Mouse (Mus musculus) heart, embryonic 14.5 days (tissue): ENCODE measurements around the gene Gm3448. TPM values are rescaled to one million over a fixed set of nuclear protein-coding genes. Genes with fewer than 3 reads are reported as not detected.
A peak's percentile ranks its signal among the peaks of the same experiment; 100 is the strongest.
"Not testable (repeated sequence)": the region's sequence is repeated elsewhere in the genome, so short reads cannot be mapped to it uniquely, and the experiment has no call there.

ENCODE experiments used
- ATAC-seq: fragments of 200-750 bp; cut with Nextera tagmentation; 2 replicates; pipeline ENCODE4 v1.8.0; 2017; ENCODE audit warnings: low read depth, moderate TSS enrichment; ENCODE audit not compliant: insufficient number of reproducible peaks, insufficient read depth, low FRiP score
- H3K27ac ChIP-seq, 2 experiments: fragments of 200-500 bp in 1 of 2; fragments of 300-500 bp in 1 of 2; sonication (generic) in 1 of 2; replicated peaks in 1 of 2; 2 replicates each; pipeline ENCODE4 v1.5.1; 2012 to 2014; ENCODE audit warnings: low read depth in 2 of 2, low read length in 2 of 2, control low read depth in 1 of 2, mild to moderate bottlenecking in 1 of 2, mixed read lengths in 1 of 2; ENCODE audit not compliant: control insufficient read depth in 1 of 2, insufficient read depth in 1 of 2
- H3K27me3 ChIP-seq: fragments of 300-500 bp; sonication (generic); 2 replicates; pipeline ENCODE4 v1.6.1; 2014; ENCODE audit warnings: mild to moderate bottlenecking, low read length, control low read depth; ENCODE audit not compliant: control insufficient read depth, insufficient read depth
- H3K36me3 ChIP-seq: fragments of 300-500 bp; sonication (generic); 2 replicates; pipeline ENCODE4 v1.6.1; 2014; ENCODE audit warnings: mild to moderate bottlenecking, control low read depth, low read length, mixed read lengths; ENCODE audit not compliant: control insufficient read depth, insufficient read depth
- H3K4me1 ChIP-seq, 2 experiments: fragments of 200-500 bp in 1 of 2; fragments of 300-500 bp in 1 of 2; sonication (generic) in 1 of 2; 2 replicates each; pipeline ENCODE4 v1.6.1; 2012 to 2014; ENCODE audit warnings: low read length in 2 of 2, control low read depth in 1 of 2, mixed read lengths in 1 of 2; ENCODE audit not compliant: control insufficient read depth in 2 of 2, insufficient read depth in 2 of 2
- H3K4me2 ChIP-seq: fragments of 300-500 bp; sonication (generic); 2 replicates; pipeline ENCODE4 v1.6.1; 2014; ENCODE audit warnings: mild to moderate bottlenecking, low read length
- H3K4me3 ChIP-seq, 2 experiments: fragments of 200-500 bp in 1 of 2; fragments of 300-500 bp in 1 of 2; sonication (generic) in 1 of 2; 2 replicates each; pipeline ENCODE4 v1.5.1; 2012 to 2014; ENCODE audit warnings: low read length in 2 of 2, mild to moderate bottlenecking in 2 of 2, control low read depth in 1 of 2, low read depth in 1 of 2, moderate library complexity in 1 of 2; ENCODE audit not compliant: control insufficient read depth in 1 of 2, insufficient read depth in 1 of 2
- H3K9ac ChIP-seq: fragments of 300-500 bp; sonication (generic); 2 replicates; pipeline ENCODE4 v1.6.1; 2014; ENCODE audit warnings: mild to moderate bottlenecking, low read length
- H3K9me3 ChIP-seq: fragments of 300-500 bp; sonication (generic); 2 replicates; pipeline ENCODE4 v1.6.1; 2016; ENCODE audit warnings: low read length, control low read depth; ENCODE audit not compliant: control insufficient read depth
- WGBS: fragments of 180-500 bp; shearing (Covaris S2); extraction: QIAGEN DNeasy Blood & Tissue Kit; methylation state at CpG from one replicate; pipeline ENCODE4 v1.1.7; 2014; 5-methylcytosine and 5-hydroxymethylcytosine counted together
- polyA plus RNA-seq: library from polyadenylated mRNA; unstranded; fragments of >200 nt; fragmentation: Nextera tagmentation; extraction: Ambion mirVana; gene quantifications from 2 replicates; pipeline ENCODE4 v1.2.1, GENCODE M21; 2014

The Gm3448 gene
- polyA plus RNA-seq, 1 experiment from 2014 or later, result 2.5 TPM

DNA sequence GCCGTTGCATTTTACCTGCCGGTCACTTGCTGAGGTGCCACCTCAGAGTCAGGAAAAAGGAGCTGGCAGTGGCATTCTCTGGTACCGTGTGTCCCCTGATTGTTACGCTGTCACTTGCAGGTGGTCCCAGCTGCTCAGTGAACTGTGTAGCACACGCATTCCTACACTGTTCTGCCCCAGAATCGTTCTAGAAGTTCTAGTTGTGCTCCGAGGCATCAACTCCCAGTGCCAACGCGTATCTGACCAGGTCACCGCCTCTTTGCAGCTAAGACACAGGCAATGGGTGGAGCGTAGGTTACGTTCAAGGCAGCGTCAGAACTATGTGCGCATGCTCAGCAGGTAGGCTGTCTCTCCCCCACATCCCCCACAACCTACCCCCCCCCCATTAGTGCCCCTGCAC is 18.3 kb upstream of the Gm3448 start:
- Histone ChIP-seq H3K4me2 (no peak overlapping the region), H3K36me3 (peaks cover 37% of the 10 kb centered on the region), H3K9me3 (no peaks in the 10 kb centered on the region), H3K9ac (no peak overlapping the region), H3K27me3 (peaks cover 38% of the 10 kb centered on the region), H3K4me1 (peaks cover 18 to 26% of the 10 kb centered on the region in 2 experiments), H3K4me3 (no peak overlapping the region), H3K27ac (no peak overlapping the region)
- ATAC-seq, result no peak
- 93% methylated on average over 14 of the region's 14 CpGs for WGBS

DNA sequence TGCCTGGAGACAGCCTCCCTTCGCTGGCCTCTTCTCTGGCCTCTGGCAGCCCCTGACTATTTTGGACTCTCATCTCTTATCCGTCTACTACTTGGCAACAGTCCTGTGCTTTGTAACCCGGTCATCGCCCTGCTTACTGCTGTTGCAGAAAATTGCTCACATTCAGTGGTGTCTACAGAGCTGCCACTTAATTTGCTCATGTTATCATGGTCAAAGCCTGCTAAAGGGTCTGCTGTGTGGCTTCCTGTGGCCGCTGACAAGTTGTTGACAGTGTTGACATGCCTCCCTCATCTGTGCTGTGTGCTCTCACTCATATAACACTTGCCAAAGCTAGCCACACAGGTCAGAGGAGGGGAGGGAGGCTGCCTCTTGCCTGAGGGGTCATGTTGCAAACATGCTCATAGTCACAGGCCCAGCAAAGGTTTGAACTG is 16.8 kb upstream of the Gm3448 start:
- Histone ChIP-seq H3K4me1 (peaks cover 18 to 26% of the 10 kb centered on the region in 2 experiments), H3K4me3 (no peak overlapping the region), H3K27me3 (peaks cover 24% of the 10 kb centered on the region), H3K9me3 (no peaks in the 10 kb centered on the region), H3K27ac (peak overlapping the region; percentile 65 to 77), H3K36me3 (peaks cover 30% of the 10 kb centered on the region), H3K4me2 (peak overlapping the region; percentile 26; the same call in 1 of the 2 replicates), H3K9ac (no peak overlapping the region)
- ATAC-seq, result peak; percentile 95
- WGBS, result 15% methylated on average over 5 of the region's 5 CpGs

DNA sequence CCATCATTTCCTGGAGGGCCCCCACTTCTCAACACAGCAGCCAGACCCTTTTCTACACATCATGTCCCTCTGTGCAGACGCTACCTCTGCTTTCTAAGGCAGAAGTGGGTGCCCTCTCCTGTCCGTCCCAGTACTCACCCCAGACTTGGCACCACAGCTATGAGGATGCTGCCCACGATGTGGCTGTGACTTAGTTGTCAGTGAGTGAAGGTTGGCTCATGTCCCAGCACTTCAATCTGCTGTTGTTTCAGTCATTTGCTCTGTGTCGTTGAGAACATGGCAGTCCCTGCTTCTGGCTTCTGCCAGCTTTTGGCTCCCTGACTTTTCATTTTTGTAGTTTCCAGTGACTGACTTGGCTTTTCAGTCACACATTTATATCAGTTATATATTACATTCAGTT is 14.6 kb upstream of the Gm3448 start:
- H3K9me3 ChIP-seq, result no peaks in the 10 kb centered on the region
- no peak overlapping the region for H3K27ac ChIP-seq
- H3K36me3 ChIP-seq, result peaks cover 20% of the 10 kb centered on the region
- H3K27me3 ChIP-seq, result peaks cover 8% of the 10 kb centered on the region
- H3K9ac ChIP-seq, result no peak overlapping the region
- WGBS, result 54% methylated on average over 4 of the region's 4 CpGs
- H3K4me2 ChIP-seq, result no peak overlapping the region
- ATAC-seq, result no peak
- peaks cover 18 to 26% of the 10 kb centered on the region in 2 experiments for H3K4me1 ChIP-seq
- no peak overlapping the region for H3K4me3 ChIP-seq

DNA sequence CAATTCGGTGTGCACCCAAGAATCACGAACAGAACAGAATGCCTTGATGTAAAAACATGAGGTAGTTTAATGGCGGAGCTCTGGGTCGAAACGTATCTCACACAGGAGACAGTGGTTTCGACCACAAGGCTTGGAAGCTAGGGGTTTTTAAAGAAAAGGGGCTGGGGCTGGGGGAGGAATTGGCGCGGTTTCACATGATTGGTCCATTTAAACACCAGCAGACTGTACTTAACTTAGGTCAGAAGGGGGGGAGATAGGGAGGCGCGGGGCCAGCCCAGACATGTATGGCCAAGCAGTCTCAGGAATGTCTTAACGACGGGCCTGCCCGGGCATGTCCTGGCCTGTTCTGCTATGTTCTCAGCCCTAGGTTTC is 12.5 kb upstream of the Gm3448 start:
- not testable (repeated sequence) for H3K9ac ChIP-seq, H3K27me3 ChIP-seq, H3K4me2 ChIP-seq, H3K27ac ChIP-seq, H3K9me3 ChIP-seq, ATAC-seq, H3K4me3 ChIP-seq
- peaks cover 12 to 17% of the 10 kb centered on the region in 2 experiments for H3K4me1 ChIP-seq
- 0 out of 2 replicates have a peak, but pooled peaks cover 10% of the 10 kb centered on the region for H3K36me3 ChIP-seq
- 85% methylated on average over 11 of the region's 13 CpGs for WGBS

- not testable (repeated sequence) for H3K4me2 ChIP-seq, H3K27me3 ChIP-seq, H3K9ac ChIP-seq, H3K4me3 ChIP-seq, H3K27ac ChIP-seq, ATAC-seq, H3K9me3 ChIP-seq
- Histone ChIP-seq H3K4me1 (peaks cover 7 to 12% of the 10 kb centered on the region in 2 experiments), H3K36me3 (0 out of 2 replicates have a peak, but pooled peaks cover 10% of the 10 kb centered on the region)
- WGBS, result 88% methylated on average over 5 of the region's 8 CpGs
Measured at GRCm38 (mm10) chr17:15053183-15053828, 12.0 kb upstream of the Gm3448 start.

- H3K4me2 ChIP-seq, H3K9me3 ChIP-seq, ATAC-seq, H3K4me3 ChIP-seq, H3K9ac ChIP-seq, H3K27me3 ChIP-seq, H3K27ac ChIP-seq: not testable (repeated sequence)
- Histone ChIP-seq H3K36me3 (0 out of 2 replicates have a peak, but pooled peaks cover 10% of the 10 kb centered on the region), H3K4me1 (peaks cover 5 to 10% of the 10 kb centered on the region in 2 experiments)
- 67% methylated on average over 1 of the region's 1 CpGs for WGBS
Measured at GRCm38 (mm10) chr17:15052766-15053165, 11.4 kb upstream of the Gm3448 start.

DNA sequence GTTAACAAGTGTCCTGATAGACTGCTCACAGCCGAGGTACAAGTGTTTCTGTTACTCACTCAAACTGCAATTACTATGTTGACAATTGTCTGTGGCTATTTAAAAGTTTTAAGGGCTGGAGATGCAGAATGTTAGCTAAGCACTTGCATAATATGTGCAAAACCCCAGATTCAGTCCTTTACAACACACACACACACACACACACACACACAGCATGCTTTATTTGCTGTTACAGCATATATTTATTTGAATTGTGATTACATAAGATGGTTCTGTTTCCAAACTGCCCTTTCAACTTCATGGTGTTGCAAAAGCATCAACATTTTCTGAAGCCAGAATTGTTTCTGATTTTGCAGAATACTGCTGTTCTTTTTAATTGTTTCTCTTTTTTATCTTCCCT is 9.0 kb upstream of the Gm3448 start:
- not testable (repeated sequence) for H3K4me1 ChIP-seq, H3K9ac ChIP-seq, H3K4me2 ChIP-seq, H3K27me3 ChIP-seq, ATAC-seq, H3K4me3 ChIP-seq, H3K27ac ChIP-seq, H3K36me3 ChIP-seq, H3K9me3 ChIP-seq
- WGBS, result no CpG with 5 or more reads among the region's 1 CpGs

DNA sequence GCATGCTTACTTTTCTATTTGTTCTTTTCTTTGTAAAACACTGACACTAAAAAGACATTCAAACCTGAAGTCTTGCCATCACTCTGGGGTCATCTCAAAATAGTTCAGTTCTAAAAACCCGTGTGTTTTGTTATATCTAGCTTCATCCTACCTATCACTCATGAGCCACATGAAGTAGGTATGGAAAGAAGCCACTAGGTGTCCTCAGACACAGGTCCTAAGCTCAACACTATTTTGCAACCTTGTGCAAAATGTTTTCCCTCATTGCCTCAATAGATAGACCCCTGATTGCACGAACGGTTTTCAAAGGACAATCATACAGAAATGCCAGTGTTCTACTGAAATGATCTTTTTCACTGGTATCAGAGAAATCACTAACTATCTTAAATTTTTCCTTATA is 882 bp downstream of the Gm3448 start:
- H3K36me3 ChIP-seq, H3K27me3 ChIP-seq, ATAC-seq, H3K9ac ChIP-seq, H3K4me3 ChIP-seq, H3K27ac ChIP-seq, H3K4me1 ChIP-seq, H3K9me3 ChIP-seq, H3K4me2 ChIP-seq: not testable (repeated sequence)
- no CpG with 5 or more reads among the region's 3 CpGs for WGBS
